14 mouse cellular contexts compared by ENCODE assay signal in the genomic region with DNA sequence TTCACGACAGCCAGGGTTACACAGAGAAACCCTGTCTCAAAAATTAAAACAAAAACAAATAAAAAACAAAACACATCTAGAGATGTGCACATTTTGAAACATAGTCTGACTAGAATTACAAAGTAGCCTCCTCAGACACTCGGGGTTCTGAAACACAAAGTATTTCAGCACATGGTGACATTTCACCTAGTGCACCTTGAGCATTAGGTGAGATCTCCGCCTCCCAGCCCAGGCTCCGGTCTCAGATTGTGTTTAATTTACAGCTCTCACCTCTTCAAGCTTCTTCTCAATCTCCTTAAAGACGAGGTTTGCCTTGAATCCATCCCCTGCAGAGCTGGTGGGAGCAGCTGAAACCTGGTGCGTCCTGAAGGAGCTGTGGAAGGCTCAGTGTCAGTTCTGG. TPM values are rescaled to one million over a fixed set of nuclear protein-coding genes. Genes with fewer than 3 reads are reported as not detected.
"Had no signal": no experiment of that assay in that cellular context is flagged by ENCODE, and none has a peak within 500 bp of the region (broad histone marks: within the 10 kb centered on the region; RNA-seq: fewer than 3 reads in every experiment).

No protein-coding gene starts in this region.

- H3K9me3 ChIP-seq: intestine, embryonic 15.5 days; limb, embryonic 15.5 days; megakaryocyte, embryonic 14.5 days; midbrain, embryonic 15.5 days; neural tube, embryonic 12.5 days had no signal

- DNase-seq: lung, embryonic 14.5 days; lung, postnatal 10 days; spleen, adult 18-20 months; thymus, adult 18-20 months; thymus, postnatal 14 days had no signal

- H3K9ac ChIP-seq: hindbrain, embryonic 14.5 days; intestine, embryonic 15.5 days; limb, embryonic 15.5 days; lung, embryonic 14.5 days; midbrain, embryonic 15.5 days; neural tube, embryonic 12.5 days had no signal

- H3K27me3 ChIP-seq: intestine, embryonic 15.5 days; limb, embryonic 15.5 days; megakaryocyte, embryonic 14.5 days; midbrain, embryonic 15.5 days; neural tube, embryonic 12.5 days had no signal

- H3K4me2 ChIP-seq: hindbrain, embryonic 14.5 days; intestine, embryonic 15.5 days; limb, embryonic 15.5 days; lung, embryonic 14.5 days; midbrain, embryonic 11.5 days; midbrain, embryonic 15.5 days; neural tube, embryonic 12.5 days had no signal

- H3K4me3 ChIP-seq: intestine, embryonic 15.5 days; left cerebral cortex, adult 2 months; limb, embryonic 15.5 days; megakaryocyte, embryonic 14.5 days; midbrain, embryonic 15.5 days; neural tube, embryonic 12.5 days had no signal

- H3K27ac ChIP-seq: hindbrain, embryonic 14.5 days; intestine, embryonic 15.5 days; left cerebral cortex, adult 2 months; limb, embryonic 15.5 days; macrophage; midbrain, embryonic 15.5 days; neural tube, embryonic 12.5 days had no signal

- H3K4me1 ChIP-seq: intestine, embryonic 15.5 days; limb, embryonic 15.5 days; midbrain, embryonic 15.5 days; neural tube, embryonic 12.5 days had no signal

- ATAC-seq: intestine, embryonic 15.5 days; midbrain, embryonic 15.5 days had no signal

RNA-seq across cellular contexts. Expression of a gene that starts 32.6 kb away (rescaled TPM):
- polyA plus RNA-seq: macrophage had no signal
